10 mouse cellular contexts compared by ENCODE assay signal in the genomic region with DNA sequence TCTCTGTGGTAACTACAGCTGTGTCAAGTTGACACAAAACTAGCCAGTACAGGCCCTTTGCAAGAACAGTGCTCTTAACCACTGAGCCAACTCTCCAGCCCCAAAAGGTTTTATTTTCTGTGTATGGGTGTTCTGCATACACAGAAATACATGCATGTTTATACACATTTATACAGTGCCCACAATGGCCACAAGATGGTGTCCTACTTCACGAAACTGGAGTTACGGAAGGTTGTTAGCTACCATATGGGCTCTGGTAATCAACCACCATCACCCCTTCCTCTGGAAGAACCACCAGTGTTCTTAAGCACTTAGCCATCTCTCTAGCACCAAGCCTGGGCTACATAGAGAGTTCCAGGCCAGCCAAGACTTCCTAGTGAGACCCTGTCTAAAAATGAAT. TPM values are rescaled to one million over a fixed set of nuclear protein-coding genes. Genes with fewer than 3 reads are reported as not detected.
DNase-seq lines count a peak whose midpoint lies in the region; ATAC-seq and TF ChIP-seq lines count a peak whose summit lies in the region.
"Had no signal": no experiment of that assay in that cellular context is flagged by ENCODE, and none has a peak within 500 bp of the region (broad histone marks: within the 10 kb centered on the region; RNA-seq: fewer than 3 reads in every experiment).

No protein-coding gene starts in this region.

- TF ChIP-seq POLR2A in cerebellum, adult 2 months (IDR thresholded peaks at IDR 0.05; ENCODE audit: borderline replicate concordance, insufficient read depth, low read length) = no peak
- TF ChIP-seq POLR2A in cortical plate, adult 2 months (IDR thresholded peaks at IDR 0.05; ENCODE audit: extremely low read depth, insufficient read depth, low read length) = no peak

- H3K9ac ChIP-seq in lung, postnatal 0 days (replicated peaks; ENCODE audit: low read depth) = no peak overlapping the region
- H3K9ac ChIP-seq: embryonic facial prominence, embryonic 13.5 days; midbrain, embryonic 13.5 days had no signal

- no peaks in the 10 kb centered on the region for H3K4me1 ChIP-seq in cerebellum, adult 2 months (ENCODE audit: control insufficient read depth, insufficient read depth, low read length)
- no peaks in the 10 kb centered on the region for H3K4me1 ChIP-seq in lung, postnatal 0 days (ENCODE audit: insufficient read depth, low read depth, low read length)
- H3K4me1 ChIP-seq in cortical plate, adult 2 months (ENCODE audit: control insufficient read depth, insufficient read depth, low read length) = no peaks in the 10 kb centered on the region
- H3K4me1 ChIP-seq: embryonic facial prominence, embryonic 13.5 days; midbrain, embryonic 13.5 days had no signal

- peak; percentile 33; the same call in 1 of the 2 replicates for TF ChIP-seq CTCF in cerebellum, adult 2 months (IDR thresholded peaks at IDR 0.05; ENCODE audit: borderline replicate concordance, insufficient read depth, low read depth, low read length)
- peak; percentile 69 for TF ChIP-seq CTCF in lung, postnatal 0 days (IDR thresholded peaks at IDR 0.05)
- peak; percentile 33; the same call in 1 of the 2 replicates for TF ChIP-seq CTCF in cortical plate, adult 2 months (IDR thresholded peaks at IDR 0.05; ENCODE audit: extremely low read depth, insufficient read depth, low read length)

- 54% methylated on average over 2 of the region's 2 CpGs for WGBS in cerebellum, adult 2 months
- WGBS in lung, postnatal 0 days = 61% methylated on average over 2 of the region's 2 CpGs

- H3K4me2 ChIP-seq in lung, postnatal 0 days (replicated peaks; ENCODE audit: low read depth, low read length) = no peak overlapping the region
- H3K4me2 ChIP-seq: embryonic facial prominence, embryonic 13.5 days; midbrain, embryonic 13.5 days had no signal

- TF ChIP-seq EP300 in lung, postnatal 0 days (IDR thresholded peaks at IDR 0.05) = no peak

- ATAC-seq in lung, postnatal 0 days = no peak
- ATAC-seq: midbrain, embryonic 13.5 days had no signal

- no peak overlapping the region for H3K27ac ChIP-seq in cerebellum, adult 2 months (ENCODE audit: insufficient read depth, low read length)
- no peak overlapping the region for H3K27ac ChIP-seq in lung, postnatal 0 days (ENCODE audit: low read length)
- no peak overlapping the region for H3K27ac ChIP-seq in cortical plate, adult 2 months (ENCODE audit: insufficient read depth, low read length)
- H3K27ac ChIP-seq: embryonic facial prominence, embryonic 13.5 days; midbrain, embryonic 13.5 days had no signal

- DNase-seq in cerebellum, adult 2 months = no peak
- DNase-seq in cerebellum, postnatal 36 days = no peak
- peak; percentile 33 for DNase-seq in lung, postnatal 0 days (ENCODE audit: low spot score)
- no peak for DNase-seq in lung, postnatal 4 days
- DNase-seq in natural killer cell, adult 2 months (ENCODE audit: low spot score in 2 of 2) = peak; percentile 26 to 42
- DNase-seq in frontal cortex, postnatal 14 days (ENCODE audit: low spot score in 2 of 2) = no peak
- no peak for DNase-seq in gastrocnemius, postnatal 4 days (ENCODE audit: low spot score in 2 of 2)

- H3K36me3 ChIP-seq in lung, postnatal 0 days (ENCODE audit: insufficient read depth, low read length) = no peaks in the 10 kb centered on the region
- H3K36me3 ChIP-seq: embryonic facial prominence, embryonic 13.5 days; midbrain, embryonic 13.5 days had no signal

- no peaks in the 10 kb centered on the region for H3K9me3 ChIP-seq in lung, postnatal 0 days (ENCODE audit: low read length)
- H3K9me3 ChIP-seq: embryonic facial prominence, embryonic 13.5 days; midbrain, embryonic 13.5 days had no signal

- no peaks in the 10 kb centered on the region for H3K27me3 ChIP-seq in cerebellum, adult 2 months (ENCODE audit: control insufficient read depth, insufficient read depth, low read length)
- no peaks in the 10 kb centered on the region for H3K27me3 ChIP-seq in lung, postnatal 0 days (replicated peaks; ENCODE audit: insufficient read depth, low read length)
- H3K27me3 ChIP-seq: embryonic facial prominence, embryonic 13.5 days; midbrain, embryonic 13.5 days had no signal

- H3K4me3 ChIP-seq in cerebellum, adult 2 months (replicated peaks; ENCODE audit: insufficient read depth, low read depth, low read length) = no peak overlapping the region
- no peak overlapping the region for H3K4me3 ChIP-seq in lung, postnatal 0 days (ENCODE audit: low read depth, low read length)
- no peak overlapping the region for H3K4me3 ChIP-seq in cortical plate, adult 2 months (ENCODE audit: insufficient read depth, low read length)
- H3K4me3 ChIP-seq: embryonic facial prominence, embryonic 13.5 days; midbrain, embryonic 13.5 days had no signal

RNA-seq across cellular contexts. Expression of a gene that starts 8.5 kb away (rescaled TPM):
- 79.4 and 80.6 TPM in 2 replicates for polyA plus RNA-seq in cerebellum, adult 2 months (2012; rRNA removed)
- 15.7 and 17.5 TPM in 2 replicates for polyA plus RNA-seq in lung, postnatal 0 days (2015; fragmentation: Nextera tagmentation; extraction: Ambion mirVana)
- 77.3 and 79.2 TPM in 2 replicates for polyA plus RNA-seq in cortical plate, adult 2 months (2012; rRNA removed)
- 10 to 100 TPM; 18.0 to 20.7 TPM for total RNA-seq in gastrocnemius, postnatal 4 days (2021)

RNA-seq across cellular contexts. Expression of a gene that starts 8.6 kb away (rescaled TPM):
- polyA plus RNA-seq in cerebellum, adult 2 months (2012; rRNA removed) = 126 and 133 TPM in 2 replicates
- 40.4 and 42.5 TPM in 2 replicates for polyA plus RNA-seq in lung, postnatal 0 days (2015; fragmentation: Nextera tagmentation; extraction: Ambion mirVana)
- polyA plus RNA-seq in cortical plate, adult 2 months (2012; rRNA removed) = 97.1 and 99.3 TPM in 2 replicates
- total RNA-seq in gastrocnemius, postnatal 4 days (2021) = 10 to 100 TPM; 34.6 to 37.4 TPM

RNA-seq across cellular contexts. Expression of a gene that starts 12.1 kb away (rescaled TPM):
- 2.3 TPM in 2 replicates for polyA plus RNA-seq in cerebellum, adult 2 months (2012; rRNA removed)
- not detected in 2 replicates for polyA plus RNA-seq in lung, postnatal 0 days (2015; fragmentation: Nextera tagmentation; extraction: Ambion mirVana)
- 1.1 and 1.4 TPM in 2 replicates for polyA plus RNA-seq in cortical plate, adult 2 months (2012; rRNA removed)
- total RNA-seq in gastrocnemius, postnatal 4 days (2021) = 1 to 10 TPM in 1 of 2 experiments, under 1 TPM in 1; 0.91 to 1.5 TPM
- polyA plus RNA-seq: embryonic facial prominence, embryonic 13.5 days; midbrain, embryonic 13.5 days had no signal

RNA-seq across cellular contexts. Expression of a gene that starts 17.3 kb away (rescaled TPM):
- 55.9 and 63.5 TPM in 2 replicates for polyA plus RNA-seq in cerebellum, adult 2 months (2012; rRNA removed)
- 13.0 and 14.4 TPM in 2 replicates for polyA plus RNA-seq in lung, postnatal 0 days (2015; fragmentation: Nextera tagmentation; extraction: Ambion mirVana)
- polyA plus RNA-seq in cortical plate, adult 2 months (2012; rRNA removed) = 37.0 and 39.1 TPM in 2 replicates
- total RNA-seq in gastrocnemius, postnatal 4 days (2021) = 10 to 100 TPM; 12.4 to 16.8 TPM

RNA-seq across cellular contexts. Expression of a gene that starts 18.7 kb away (rescaled TPM):
- 22.3 and 22.7 TPM in 2 replicates for polyA plus RNA-seq in cerebellum, adult 2 months (2012; rRNA removed)
- 1.1 and 1.4 TPM in 2 replicates for polyA plus RNA-seq in lung, postnatal 0 days (2015; fragmentation: Nextera tagmentation; extraction: Ambion mirVana)
- polyA plus RNA-seq in cortical plate, adult 2 months (2012; rRNA removed) = 19.0 and 20.7 TPM in 2 replicates
- 1 to 10 TPM; 1.9 TPM for total RNA-seq in gastrocnemius, postnatal 4 days (2021)

Comparison
In these comparisons a context has a peak if more than half of its experiments do, and no peak if none do; other contexts are left out.
1. DNase-seq: peak in lung, postnatal 0 days (single experiment) and natural killer cell, adult 2 months (2 of 2); none in cerebellum, adult 2 months (0 of 2), cerebellum, postnatal 36 days (0 of 2), lung, postnatal 4 days (0 of 2), frontal cortex, postnatal 14 days (0 of 2) and gastrocnemius, postnatal 4 days (0 of 2).
2. Peak in every context shown above with its lines, with median percentiles within 50 percentile points of each other: CTCF ChIP-seq.